Mouse (Mus musculus) liver, embryonic 14.5 days (tissue): ENCODE data around the gene Kbtbd12.

Source experiments
- CTCF ChIP-seq: IDR thresholded peaks from 2 replicates; pipeline ENCODE4 v1.5.1; 2016; ENCODE audit warnings: antibody characterized with exemption, low read depth, control low read depth
- EP300 ChIP-seq: IDR thresholded peaks from 2 replicates; pipeline ENCODE4 v1.6.1; 2016; ENCODE audit warnings: antibody characterized with exemption, low read depth

GRCm38 (mm10) chr6:88590231-88590630 lies 47.5 kb downstream of the Kbtbd12 start:
- TF ChIP-seq EP300 (no peak), CTCF (no peak)
